Mouse (Mus musculus): Measurements from ENCODE around the gene Scgb2a2. TPM values are rescaled to one million over a fixed set of nuclear protein-coding genes. Genes with fewer than 3 reads are reported as not detected.
A peak's percentile ranks its signal among the peaks of the same experiment; 100 is the strongest.
"Not testable (repeated sequence)": the region's sequence is repeated elsewhere in the genome, so short reads cannot be mapped to it uniquely, and the experiment has no call there.

Scgb2a2 gene
- polyA plus RNA-seq (2015; fragmentation: Nextera tagmentation; extraction: Ambion mirVana) = not detected in 2 replicates

DNA sequence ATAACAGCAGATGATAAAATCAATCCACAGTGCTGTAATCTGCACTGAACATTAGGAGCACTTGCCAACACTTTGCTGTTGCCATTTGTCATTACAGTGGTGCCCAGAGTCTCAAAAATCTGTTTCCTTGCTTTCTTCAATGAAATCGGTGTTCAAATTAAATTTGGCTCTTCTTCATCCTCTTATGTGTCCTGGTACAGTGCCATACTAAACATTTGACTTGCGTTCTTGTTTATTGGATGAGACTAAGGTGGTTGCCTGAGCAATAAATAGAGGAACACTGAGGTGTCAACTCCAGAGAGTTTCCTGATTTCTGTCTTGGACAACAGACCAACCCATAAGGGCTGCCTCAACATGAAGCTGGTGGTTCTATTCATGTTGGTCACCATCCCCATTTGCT is at the start of gene Scgb2a2:
TSS of gene Scgb2a2 (plus strand) at position 301 of the 400 bp plus-strand sequence.
- Histone ChIP-seq H3K4me1 (ENCODE audit: insufficient read depth) (no peaks in the 10 kb centered on the region), H3K27ac (ENCODE audit: low read depth) (no peak within 1 kb of the TSS), H3K4me3 (ENCODE audit: low read depth, low read length) (no peak within 1 kb of the TSS), H3K36me3 (replicated peaks; ENCODE audit: insufficient read depth, low read length) (no peaks in the 10 kb centered on the region), H3K9me3 (ENCODE audit: low read length) (no peaks in the 10 kb centered on the region), H3K9ac (replicated peaks) (no peak within 1 kb of the TSS), H3K4me2 (ENCODE audit: low read depth, low read length) (no peak within 1 kb of the TSS), H3K27me3 (ENCODE audit: insufficient read depth, low read length) (no peaks in the 10 kb centered on the region)
- 68% methylated on average over 2 of the region's 2 CpGs for WGBS (ENCODE audit: insufficient replicate concordance)
- ATAC-seq (no peak), DNase-seq (no peak)
- TF ChIP-seq CTCF (IDR thresholded peaks at IDR 0.05; ENCODE audit: low read depth) = no peak
- no peak for TF ChIP-seq EP300 (IDR thresholded peaks at IDR 0.05; ENCODE audit: low read depth)

DNA sequence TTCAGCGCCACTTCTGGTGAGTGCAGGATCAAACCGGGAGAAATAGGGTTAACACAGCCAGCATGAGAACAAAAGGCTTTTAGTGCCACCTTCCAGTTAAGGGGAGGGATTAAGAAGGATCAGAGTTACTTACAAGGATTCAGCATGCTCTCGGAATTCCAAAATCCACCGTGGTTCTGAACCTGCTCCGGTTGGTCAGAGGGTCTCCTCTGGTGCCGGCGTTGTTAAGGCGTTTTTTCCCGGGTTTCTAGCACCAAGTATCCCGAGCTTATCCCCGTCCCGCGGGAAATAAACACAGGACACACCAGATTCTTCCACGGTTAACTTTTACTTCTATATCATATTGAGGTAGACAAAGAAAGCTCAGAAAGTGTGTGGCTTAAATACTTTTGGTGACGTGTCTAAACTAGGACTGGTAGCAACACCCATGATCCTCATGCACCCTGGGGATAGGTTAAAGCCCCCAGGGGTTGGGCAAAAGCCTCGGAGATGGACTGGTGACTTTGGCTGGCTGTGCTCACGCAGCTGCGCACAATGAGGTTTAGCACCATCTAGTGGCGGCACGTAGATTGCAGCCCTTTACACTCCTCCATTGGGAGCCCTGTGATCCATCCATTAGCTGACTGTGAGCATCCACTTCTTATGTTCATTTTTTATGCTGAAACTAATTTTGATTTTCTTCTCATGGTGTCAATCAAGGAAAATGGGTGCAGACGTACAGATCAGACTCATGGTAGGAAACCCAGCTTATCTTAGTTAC is 10.6 kb upstream of the Scgb2a2 start:
- H3K9ac ChIP-seq (replicated peaks); H3K36me3 ChIP-seq (replicated peaks; ENCODE audit: insufficient read depth, low read length); H3K9me3 ChIP-seq (ENCODE audit: low read length); H3K4me1 ChIP-seq (ENCODE audit: insufficient read depth); H3K27me3 ChIP-seq (ENCODE audit: insufficient read depth, low read length); H3K27ac ChIP-seq (ENCODE audit: low read depth); DNase-seq: not testable (repeated sequence)
- TF ChIP-seq CTCF (IDR thresholded peaks at IDR 0.05; ENCODE audit: low read depth) = peak; percentile 67
- Histone ChIP-seq H3K4me2 (ENCODE audit: low read depth, low read length) (peak overlapping the region; percentile 35; the same call in 1 of the 2 replicates), H3K4me3 (ENCODE audit: low read depth, low read length) (peak overlapping the region; percentile 31)
- peak; percentile 88 for ATAC-seq
- 11% methylated on average over 18 of the region's 21 CpGs for WGBS (ENCODE audit: insufficient replicate concordance)

DNA sequence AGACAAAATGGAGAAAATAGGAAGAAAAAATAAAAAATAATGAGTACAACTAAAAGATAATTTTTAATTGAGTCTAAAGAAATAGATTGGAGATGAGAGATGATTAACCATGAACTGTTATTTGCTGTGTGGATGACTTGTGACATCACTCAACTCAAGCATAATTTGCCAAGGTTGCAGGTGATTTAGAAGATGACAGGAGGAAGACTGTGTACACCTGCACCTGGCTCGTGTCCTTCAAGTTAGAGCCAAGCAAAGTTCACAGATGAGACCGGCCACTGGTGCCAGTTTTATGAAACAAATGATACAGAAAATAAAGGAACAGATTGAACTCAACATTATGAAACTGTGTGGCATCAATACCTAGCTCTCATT is 10.0 kb upstream of the Scgb2a2 start:
- ATAC-seq (no peak), DNase-seq (no peak)
- no peaks in the 10 kb centered on the region for H3K27me3 ChIP-seq (ENCODE audit: insufficient read depth, low read length)
- TF ChIP-seq EP300 (IDR thresholded peaks at IDR 0.05; ENCODE audit: low read depth) (no peak), CTCF (IDR thresholded peaks at IDR 0.05; ENCODE audit: low read depth) (no peak)
- no peaks in the 10 kb centered on the region for H3K36me3 ChIP-seq (replicated peaks; ENCODE audit: insufficient read depth, low read length)
- no peak overlapping the region for H3K4me2 ChIP-seq (ENCODE audit: low read depth, low read length)
- no peak overlapping the region for H3K4me3 ChIP-seq (ENCODE audit: low read depth, low read length)
- H3K9me3 ChIP-seq (ENCODE audit: low read length) = no peaks in the 10 kb centered on the region
- no peaks in the 10 kb centered on the region for H3K4me1 ChIP-seq (ENCODE audit: insufficient read depth)
- WGBS (ENCODE audit: insufficient replicate concordance) = 39% methylated on average over 2 of the region's 2 CpGs
- H3K27ac ChIP-seq (ENCODE audit: low read depth) = no peak overlapping the region
- no peak overlapping the region for H3K9ac ChIP-seq (replicated peaks)

GRCm38 (mm10) chr19:9849368-9850075 is 2.2 kb downstream of the Scgb2a2 start:
- DNase-seq; H3K9ac ChIP-seq (replicated peaks); H3K27ac ChIP-seq (ENCODE audit: low read depth); H3K27me3 ChIP-seq (ENCODE audit: insufficient read depth, low read length); H3K9me3 ChIP-seq (ENCODE audit: low read length); ATAC-seq; H3K36me3 ChIP-seq (replicated peaks; ENCODE audit: insufficient read depth, low read length); H3K4me1 ChIP-seq (ENCODE audit: insufficient read depth); H3K4me2 ChIP-seq (ENCODE audit: low read depth, low read length); H3K4me3 ChIP-seq (ENCODE audit: low read depth, low read length): not testable (repeated sequence)
- 44% methylated on average over 3 of the region's 3 CpGs for WGBS (ENCODE audit: insufficient replicate concordance)

- not testable (repeated sequence) for H3K27me3 ChIP-seq (ENCODE audit: insufficient read depth, low read length); H3K9me3 ChIP-seq (ENCODE audit: low read length); H3K9ac ChIP-seq (replicated peaks); ATAC-seq; H3K4me2 ChIP-seq (ENCODE audit: low read depth, low read length); H3K27ac ChIP-seq (ENCODE audit: low read depth); H3K4me1 ChIP-seq (ENCODE audit: insufficient read depth); DNase-seq; H3K36me3 ChIP-seq (replicated peaks; ENCODE audit: insufficient read depth, low read length); H3K4me3 ChIP-seq (ENCODE audit: low read depth, low read length)
- WGBS (ENCODE audit: insufficient replicate concordance) = 81% methylated on average over 2 of the region's 3 CpGs
Measured at GRCm38 (mm10) chr19:9860821-9861220, 13.5 kb downstream of the Scgb2a2 start.

DNA sequence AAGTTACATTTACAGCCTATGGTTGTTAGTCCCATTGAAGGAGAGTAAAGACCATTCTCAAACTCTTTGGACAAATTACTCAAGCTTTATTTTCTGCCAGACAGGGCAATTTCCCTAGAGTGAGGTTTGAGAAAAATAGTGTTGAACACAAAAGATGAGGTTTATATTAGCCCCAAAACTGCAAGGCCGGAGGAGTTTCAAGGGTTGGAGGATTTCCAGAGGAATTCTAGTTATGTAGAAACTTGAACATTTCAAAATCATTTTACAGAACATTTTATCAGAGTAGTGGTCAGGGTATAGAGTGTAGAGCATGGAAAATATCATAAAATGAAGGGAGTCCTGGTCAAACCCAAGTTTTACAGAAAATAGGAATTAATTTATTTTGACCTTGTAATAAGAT is 17.5 kb downstream of the Scgb2a2 start:
- no peaks in the 10 kb centered on the region for H3K27me3 ChIP-seq (ENCODE audit: insufficient read depth, low read length)
- H3K27ac ChIP-seq (ENCODE audit: low read depth) = no peak overlapping the region
- H3K9ac ChIP-seq (replicated peaks) = no peak overlapping the region
- DNase-seq (no peak), ATAC-seq (no peak)
- no peaks in the 10 kb centered on the region for H3K4me1 ChIP-seq (ENCODE audit: insufficient read depth)
- H3K4me2 ChIP-seq (ENCODE audit: low read depth, low read length) = no peak overlapping the region
- no peaks in the 10 kb centered on the region for H3K9me3 ChIP-seq (ENCODE audit: low read length)
- no peak overlapping the region for H3K4me3 ChIP-seq (ENCODE audit: low read depth, low read length)
- WGBS (ENCODE audit: insufficient replicate concordance) = 81% methylated on average over 1 of the region's 1 CpGs
- no peaks in the 10 kb centered on the region for H3K36me3 ChIP-seq (replicated peaks; ENCODE audit: insufficient read depth, low read length)
- TF ChIP-seq CTCF (IDR thresholded peaks at IDR 0.05; ENCODE audit: low read depth) (no peak), EP300 (IDR thresholded peaks at IDR 0.05; ENCODE audit: low read depth) (no peak)

Data from liver, postnatal 0 days (tissue).